Mouse (Mus musculus) thymus, postnatal 10 days (tissue): Measurements from ENCODE around the gene Alx1.

Source experiments
- DNase-seq, 2 experiments: peaks; one replicate each; pipeline ENCODE4 v3.0.0; 2021; ENCODE audit warnings: low spot score in 2 of 2

The Alx1 gene

GRCm38 (mm10) chr10:103029730-103030490 is at the start of gene Alx1:
TSS of gene Alx1 (minus strand) at chr10:103030215.
- DNase-seq, result no peak

- no peak for DNase-seq
Observed at GRCm38 (mm10) chr10:103049593-103049992, 19.6 kb upstream of the Alx1 start.

GRCm38 (mm10) chr10:103046623-103047022 is 16.6 kb upstream of the Alx1 start:
- no peak for DNase-seq

GRCm38 (mm10) chr10:103045019-103045418 is 15.0 kb upstream of the Alx1 start:
- DNase-seq, result no peak

- no peak for DNase-seq
Observed at GRCm38 (mm10) chr10:103035002-103035640, 5.1 kb upstream of the Alx1 start.

GRCm38 (mm10) chr10:103030931-103031330 is 916 bp upstream of the Alx1 start:
- no peak for DNase-seq

- DNase-seq, result no peak
Observed at GRCm38 (mm10) chr10:103029132-103029729, 784 bp downstream of the Alx1 start.

- no peak for DNase-seq
Observed at GRCm38 (mm10) chr10:103028253-103029131, 1.5 kb downstream of the Alx1 start.

- DNase-seq, result no peak
Observed at GRCm38 (mm10) chr10:103027931-103028252, 2.1 kb downstream of the Alx1 start.

GRCm38 (mm10) chr10:103027226-103027930 is 2.6 kb downstream of the Alx1 start:
- DNase-seq, result no peak

GRCm38 (mm10) chr10:103026636-103027225 is 3.3 kb downstream of the Alx1 start:
- DNase-seq, result no peak

- DNase-seq, result no peak
Observed at GRCm38 (mm10) chr10:103002556-103002955, 27.5 kb downstream of the Alx1 start.

- no peak for DNase-seq
Observed at GRCm38 (mm10) chr10:103000902-103001301, 29.1 kb downstream of the Alx1 start.

- DNase-seq, result no peak
Observed at GRCm38 (mm10) chr10:102999584-102999983, 30.4 kb downstream of the Alx1 start.

GRCm38 (mm10) chr10:102975106-102975505 is 54.9 kb downstream of the Alx1 start:
- DNase-seq, result no peak

GRCm38 (mm10) chr10:102959602-102960001 is 70.4 kb downstream of the Alx1 start:
- no peak for DNase-seq
